Mouse (Mus musculus) mature B cell (primary cell): ENCODE results near the gene Foxred2.

ENCODE experiments used
- in situ Hi-C: fragments of 300-500 bp; cut with MboI; formaldehyde crosslinking; loops from 2 replicates; pipeline ENCODE4 v1.14.3; 2019

Foxred2 gene

GRCm38 (mm10) chr15:77916851-77917544 lies 39.5 kb downstream of the Foxred2 start:
- in situ Hi-C loops, result no loop called here

- in situ Hi-C loops, result no loop called here
Measured at GRCm38 (mm10) chr15:77915287-77915686, 41.2 kb downstream of the Foxred2 start.

- in situ Hi-C loops, result no loop called here
Measured at GRCm38 (mm10) chr15:77914507-77914906, 42.0 kb downstream of the Foxred2 start.

GRCm38 (mm10) chr15:77913054-77913453 lies 43.5 kb downstream of the Foxred2 start:
- in situ Hi-C loops, result no loop called here

- in situ Hi-C loops, result no loop called here
Measured at GRCm38 (mm10) chr15:77912585-77912984, 43.9 kb downstream of the Foxred2 start.

GRCm38 (mm10) chr15:77912048-77912447 lies 44.5 kb downstream of the Foxred2 start:
- in situ Hi-C loops, result no loop called here

GRCm38 (mm10) chr15:77911065-77911464 lies 45.5 kb downstream of the Foxred2 start:
- in situ Hi-C loops, result no loop called here

GRCm38 (mm10) chr15:77907646-77908518 lies 48.6 kb downstream of the Foxred2 start:
- in situ Hi-C loops, result no loop called here

GRCm38 (mm10) chr15:77906545-77906944 lies 50.0 kb downstream of the Foxred2 start:
- in situ Hi-C loops, result no loop called here

GRCm38 (mm10) chr15:77906081-77906480 lies 50.4 kb downstream of the Foxred2 start:
- in situ Hi-C loops, result no loop called here

- in situ Hi-C loops, result no loop called here
Measured at GRCm38 (mm10) chr15:77905275-77905970, 51.1 kb downstream of the Foxred2 start.

GRCm38 (mm10) chr15:77904363-77904892 lies 52.1 kb downstream of the Foxred2 start:
- in situ Hi-C loops, result no loop called here

GRCm38 (mm10) chr15:77903176-77903575 lies 53.3 kb downstream of the Foxred2 start:
- in situ Hi-C loops, result no loop called here

GRCm38 (mm10) chr15:77894926-77895325 lies 61.6 kb downstream of the Foxred2 start:
- in situ Hi-C loops, result no loop called here

GRCm38 (mm10) chr15:77893292-77893691 lies 63.2 kb downstream of the Foxred2 start:
- in situ Hi-C loops, result no loop called here

- in situ Hi-C loops, result no loop called here
Measured at GRCm38 (mm10) chr15:77892420-77892819, 64.1 kb downstream of the Foxred2 start.

- in situ Hi-C loops, result no loop called here
Measured at GRCm38 (mm10) chr15:77891766-77892165, 64.8 kb downstream of the Foxred2 start.
